Mouse (Mus musculus) heart, postnatal 36 days (tissue): ENCODE measurements around the gene Soga3. TPM values are rescaled to one million over a fixed set of nuclear protein-coding genes. Genes with fewer than 3 reads are reported as not detected.

Experiments used
- DNase-seq, 2 experiments: peaks; one replicate each; pipeline ENCODE4 v3.0.0; 2021 to 2022
- intact Hi-C: fragments of 180-260 bp; cut with DNase I; formaldehyde crosslinking; loops from one replicate; pipeline ENCODE4 v1.15.1; 2025
- total RNA-seq, 2 experiments: library from RNA; stranded (reverse); gene quantifications; 2 replicates each; pipeline ENCODE4 v1.2.3; 2021

Gene Soga3
- not detected for total RNA-seq

DNA sequence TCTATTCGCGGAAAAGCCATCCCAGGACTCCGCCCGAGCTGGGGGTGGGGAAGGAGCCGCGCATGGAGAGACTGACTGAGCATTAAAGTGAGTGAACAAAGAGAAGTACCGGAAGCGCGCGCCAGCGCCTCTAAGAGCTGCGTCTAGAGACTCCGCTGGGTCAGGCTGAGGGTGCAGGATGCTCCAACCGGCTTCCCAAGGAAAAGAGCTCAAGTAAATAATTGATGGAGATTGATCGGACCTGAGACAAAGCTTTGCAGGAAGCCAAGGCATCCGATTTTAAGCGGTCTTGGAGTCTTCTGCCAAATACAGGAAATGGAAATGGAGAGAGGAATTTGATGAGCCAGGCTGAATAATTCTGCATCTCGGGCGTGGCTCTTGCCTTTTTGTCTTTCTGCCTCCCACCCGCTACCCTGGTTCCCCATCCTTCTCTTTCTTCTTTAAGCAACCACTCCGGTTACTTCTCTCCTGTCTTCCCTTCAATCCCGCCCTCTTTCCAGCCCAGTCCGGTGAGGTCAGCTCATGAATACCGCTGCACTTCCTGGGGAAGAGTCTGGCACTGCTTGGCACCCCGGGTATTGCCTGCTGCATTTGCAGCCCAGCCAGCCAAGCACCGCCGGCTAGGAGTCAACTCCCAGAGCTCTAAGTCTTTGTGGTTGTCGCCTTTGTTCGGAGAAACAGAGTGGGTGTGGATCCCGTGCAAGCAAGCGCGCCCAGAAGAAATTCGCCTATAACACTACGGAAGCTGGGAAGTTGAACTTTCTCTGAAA lies at the start of gene Soga3:
Gene Soga3 (plus strand): TSS at position 274 of the 770 bp plus-strand sequence.
- intact Hi-C loops: no loop called here
- no peak for DNase-seq

DNA sequence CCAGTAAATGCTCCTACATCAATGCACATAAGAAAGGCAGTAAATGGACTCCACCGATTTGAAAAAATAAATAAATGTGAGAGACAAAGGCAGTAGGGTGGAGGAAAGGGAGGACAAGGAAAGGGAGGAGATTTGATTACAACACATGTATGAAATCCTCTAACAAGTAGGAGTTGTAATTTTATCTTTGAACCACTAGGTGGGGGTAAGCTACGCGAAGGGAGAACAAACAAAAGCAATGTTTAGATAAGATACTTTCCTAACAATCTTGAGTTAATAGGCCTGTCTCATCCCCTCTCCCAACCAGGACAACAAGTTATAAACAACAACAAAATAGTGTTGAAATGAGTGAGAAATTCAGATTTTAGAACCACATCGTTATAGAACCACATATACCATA lies 36.7 kb upstream of the Soga3 start:
- intact Hi-C loops: loop anchor here (10.0 kb wide), 1 partner anchor 208 kb away; the partner anchor contains the start of gene Echdc1
- no peak for DNase-seq

DNA sequence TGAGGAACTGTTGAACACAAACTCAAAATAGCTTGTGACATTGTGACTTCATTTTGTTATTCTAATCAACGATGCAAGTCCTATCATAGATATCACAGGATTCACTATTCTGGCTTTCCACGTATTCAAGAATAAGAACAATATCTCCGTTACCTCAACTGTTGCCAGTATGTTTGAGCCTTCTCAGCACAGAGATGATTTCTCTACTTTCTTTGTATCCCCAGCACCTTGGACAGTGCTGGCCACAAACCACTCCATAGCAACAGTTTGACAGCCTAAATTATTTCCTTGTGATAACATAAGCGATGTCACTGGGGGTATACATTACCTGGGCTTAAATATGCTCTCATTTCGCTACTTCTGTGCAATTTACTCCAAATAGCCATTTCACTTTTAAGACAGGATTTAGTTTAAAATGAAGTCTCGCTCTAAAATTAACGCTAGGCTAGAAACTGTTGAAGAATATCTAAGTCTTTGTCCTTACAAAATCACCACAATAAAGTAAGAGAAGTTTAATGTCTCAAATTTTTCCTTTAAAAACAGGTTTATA lies 1.0 kb upstream of the Soga3 start:
- intact Hi-C loops: no loop called here
- DNase-seq: no peak

DNA sequence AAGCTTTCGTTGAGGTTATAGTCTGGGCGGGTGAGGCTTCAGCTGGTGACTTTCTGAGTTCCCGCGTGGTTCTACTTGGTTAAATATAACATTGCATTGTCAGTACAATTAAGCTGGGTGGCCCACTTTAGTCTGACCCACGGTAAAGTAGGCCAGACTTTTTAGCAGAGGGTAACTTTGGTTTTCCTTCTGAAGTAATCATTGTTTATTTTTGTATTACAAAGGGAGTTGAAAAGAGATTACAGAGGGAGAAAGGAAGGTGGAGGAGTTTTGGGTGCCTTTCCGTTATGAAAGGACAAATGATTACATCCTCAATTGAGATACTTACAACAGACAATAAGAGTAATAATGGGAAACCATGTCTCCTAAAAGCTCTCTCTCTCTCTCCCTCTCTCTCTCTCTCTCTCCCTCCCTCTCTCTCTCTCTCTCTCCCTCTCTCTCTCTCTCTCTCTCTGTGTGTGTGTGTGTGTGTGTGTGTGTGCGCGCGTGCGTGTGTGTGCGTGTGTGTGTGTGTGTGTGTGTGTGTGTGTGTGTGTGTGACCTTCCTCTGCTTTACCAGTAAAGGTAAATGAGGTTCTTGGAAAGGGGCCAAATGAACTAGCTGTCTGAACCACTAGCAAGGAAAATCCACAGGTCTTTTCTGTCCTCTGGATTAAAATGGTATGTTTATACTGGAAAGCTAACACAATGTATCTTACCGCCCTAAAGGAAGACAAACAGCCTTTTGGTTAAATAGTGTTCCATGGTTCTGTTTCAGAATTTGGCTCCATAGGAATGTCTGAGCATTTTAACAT lies 1.2 kb downstream of the Soga3 start:
- no peak for DNase-seq
- intact Hi-C loops: no loop called here

DNA sequence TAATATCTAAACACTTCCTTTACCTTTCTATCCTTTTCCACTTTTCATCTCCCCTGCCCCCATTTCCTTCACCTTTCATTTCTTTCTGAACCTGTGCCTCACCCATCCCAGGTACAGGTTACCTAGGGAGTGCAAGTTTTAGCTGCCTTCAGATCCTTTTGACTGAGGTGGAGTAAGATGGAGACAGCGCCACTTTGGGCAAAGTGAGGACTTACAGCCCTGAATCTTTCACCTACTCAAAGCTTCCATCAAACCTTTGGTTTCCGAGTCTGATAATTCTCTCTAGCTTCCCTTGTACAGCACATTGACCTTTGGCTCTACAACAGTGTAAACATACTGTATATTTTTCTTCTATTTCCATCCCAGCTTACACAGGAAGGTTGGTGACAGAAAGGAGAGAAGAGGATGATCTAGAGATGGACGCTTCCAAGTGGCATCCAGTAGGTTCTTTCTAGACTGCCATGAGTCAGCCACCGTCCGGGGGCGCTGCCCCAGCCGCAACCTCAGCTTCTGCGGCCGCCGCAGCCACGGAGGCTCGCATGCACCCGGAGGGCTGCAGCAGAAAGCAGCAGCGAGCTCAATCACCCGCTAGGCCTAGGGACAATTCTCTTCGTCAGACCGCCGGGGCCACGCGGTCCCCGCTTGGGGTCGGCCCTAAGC lies 2.7 kb downstream of the Soga3 start:
- intact Hi-C loops: no loop called here
- DNase-seq: no peak

DNA sequence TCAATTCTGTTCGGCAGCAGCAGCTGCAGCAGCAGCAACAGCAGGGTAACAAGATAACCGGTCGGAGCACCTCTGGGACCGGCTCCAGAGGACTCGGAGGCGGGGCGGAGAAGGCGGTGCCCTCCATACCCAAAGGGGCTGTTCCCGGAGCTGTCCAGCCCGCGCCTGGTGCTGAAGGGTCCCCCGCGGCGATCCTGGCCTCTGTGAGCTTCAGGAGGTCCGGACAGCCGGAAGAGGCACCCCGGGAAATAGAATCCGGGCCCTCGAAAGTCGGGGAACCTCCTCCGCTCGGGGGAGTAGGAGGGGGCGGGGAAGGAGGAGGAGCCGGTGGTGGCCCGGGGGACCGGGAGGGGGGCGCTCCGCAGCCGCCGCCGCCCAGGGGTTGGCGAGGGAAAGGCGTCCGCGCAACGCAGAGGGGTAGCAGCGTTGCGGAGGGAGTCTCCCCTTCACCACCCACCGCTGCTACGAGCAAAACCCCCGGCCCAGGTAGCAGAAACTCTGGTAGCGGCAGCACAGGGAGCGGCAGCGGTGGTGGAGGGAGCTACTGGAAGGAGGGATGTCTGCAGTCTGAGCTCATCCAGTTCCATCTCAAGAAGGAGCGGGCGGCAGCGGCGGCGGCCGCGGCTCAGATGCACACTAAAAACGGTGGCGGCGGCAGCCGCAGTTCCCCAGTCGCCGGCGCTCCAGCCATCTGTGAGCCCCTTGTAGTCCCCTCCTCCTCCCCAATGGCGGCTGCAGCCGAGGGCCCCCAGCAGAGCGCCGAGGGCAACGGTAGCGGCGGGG lies 3.4 kb downstream of the Soga3 start:
- DNase-seq: peak; percentile 51
- intact Hi-C loops: no loop called here

DNA sequence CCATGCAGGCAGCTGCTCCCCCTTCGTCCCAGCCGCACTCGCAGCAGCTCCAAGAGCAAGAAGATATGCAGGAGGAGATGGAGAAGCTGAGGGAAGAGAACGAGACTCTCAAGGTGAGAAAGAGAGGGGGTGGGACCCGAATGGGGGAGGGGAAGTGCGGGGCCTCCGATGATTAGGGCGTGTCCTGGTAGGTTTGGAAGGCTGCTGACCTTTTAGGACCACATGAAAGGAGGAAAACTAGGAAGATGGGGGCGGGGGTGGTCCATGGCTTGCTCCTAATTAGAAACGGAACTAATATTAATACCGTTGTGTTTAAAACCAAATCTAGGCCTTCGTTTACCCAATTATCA lies 4.0 kb downstream of the Soga3 start:
- no peak for DNase-seq
- intact Hi-C loops: no loop called here

DNA sequence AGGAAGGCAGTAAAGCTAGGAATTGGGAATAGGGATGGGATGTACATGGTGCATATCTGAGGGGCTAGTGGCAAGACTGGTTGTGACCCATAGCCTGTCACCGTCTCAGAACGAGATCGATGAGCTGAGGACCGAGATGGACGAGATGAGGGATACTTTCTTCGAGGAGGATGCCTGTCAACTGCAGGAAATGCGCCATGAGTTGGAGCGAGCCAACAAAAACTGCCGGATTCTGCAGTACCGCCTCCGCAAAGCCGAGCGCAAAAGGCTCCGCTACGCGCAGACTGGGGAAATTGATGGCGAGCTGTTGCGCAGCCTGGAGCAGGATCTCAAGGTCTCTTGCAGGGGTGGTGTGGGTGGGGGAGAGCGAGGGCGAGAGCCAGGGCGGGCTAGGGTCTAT lies 4.4 kb downstream of the Soga3 start:
- intact Hi-C loops: no loop called here
- no peak for DNase-seq

DNA sequence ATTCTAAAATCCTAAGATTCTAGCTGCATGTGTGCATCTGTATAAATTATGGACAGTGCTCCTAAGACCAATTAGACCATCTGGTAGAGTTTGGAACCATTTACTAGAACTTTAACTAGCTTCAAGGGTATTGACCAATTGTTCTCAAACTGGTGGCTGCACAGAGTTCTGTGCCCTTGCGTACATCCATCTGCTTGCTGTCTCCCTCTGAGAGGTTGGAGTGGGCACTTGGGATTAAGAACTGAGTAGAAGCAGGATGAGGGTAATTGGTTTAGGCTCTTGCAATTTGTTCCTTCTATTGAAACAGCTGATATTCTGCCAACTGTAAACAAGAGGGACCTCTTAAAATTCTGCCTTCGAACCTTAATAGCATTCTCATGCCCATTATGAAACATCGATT lies 11.7 kb downstream of the Soga3 start:
- intact Hi-C loops: no loop called here
- no peak for DNase-seq

DNA sequence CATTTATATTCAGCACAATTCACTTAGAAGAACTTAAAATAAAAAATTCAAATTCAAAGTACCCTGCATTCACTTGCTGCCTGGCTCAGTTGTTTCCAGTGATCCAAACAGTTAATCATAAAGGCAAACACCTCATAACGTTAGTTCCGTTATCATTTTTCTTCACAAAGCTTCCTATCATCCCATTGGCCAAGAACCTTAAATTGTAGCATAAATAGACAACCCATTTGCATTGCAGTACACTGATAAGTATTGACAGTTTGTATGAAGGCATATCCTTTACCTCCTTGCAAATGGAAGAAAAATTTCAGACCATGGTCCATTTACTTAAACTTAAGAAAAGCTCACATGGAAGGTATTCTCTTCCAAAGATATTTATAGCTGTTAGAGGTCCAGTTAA lies 18.0 kb downstream of the Soga3 start:
- intact Hi-C loops: no loop called here
- DNase-seq: no peak

DNA sequence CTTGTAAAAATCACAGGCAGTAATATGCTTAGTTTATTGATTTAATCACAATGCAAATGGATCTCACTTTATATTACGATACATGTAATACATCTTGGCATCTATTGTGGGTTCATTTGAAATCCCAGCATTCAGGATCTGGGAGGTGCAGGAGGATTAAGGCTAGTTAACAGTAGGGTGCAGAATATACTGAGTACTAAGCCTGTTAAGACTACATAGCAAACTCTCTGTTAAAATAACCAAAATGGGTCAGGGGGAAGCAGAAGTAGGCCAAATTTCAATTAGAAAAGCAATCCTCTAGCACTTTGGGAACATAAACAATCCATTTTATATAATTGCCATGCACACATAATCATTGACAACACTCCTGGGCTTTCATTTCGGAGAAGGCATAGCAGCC lies 30.1 kb downstream of the Soga3 start:
- no peak for DNase-seq
- intact Hi-C loops: no loop called here

DNA sequence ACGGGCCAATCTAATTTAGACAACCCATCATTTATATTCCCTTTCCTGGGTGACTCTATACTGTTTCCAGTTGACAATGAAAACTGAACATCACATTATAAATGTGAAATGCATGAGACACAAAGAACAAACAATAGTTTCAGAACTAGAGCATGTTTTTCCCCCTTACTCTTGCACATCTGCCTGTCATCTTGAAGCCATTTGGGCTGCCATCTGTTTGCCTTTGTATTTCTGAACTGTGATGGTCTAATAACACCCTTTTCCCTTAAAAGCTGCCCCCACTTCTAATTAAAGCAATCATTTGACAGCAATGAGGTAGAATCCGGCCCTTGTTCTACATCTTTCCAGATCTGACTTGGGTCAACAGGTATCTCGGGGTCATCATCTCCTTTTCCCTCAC lies 32.0 kb downstream of the Soga3 start:
- no peak for DNase-seq
- intact Hi-C loops: no loop called here

DNA sequence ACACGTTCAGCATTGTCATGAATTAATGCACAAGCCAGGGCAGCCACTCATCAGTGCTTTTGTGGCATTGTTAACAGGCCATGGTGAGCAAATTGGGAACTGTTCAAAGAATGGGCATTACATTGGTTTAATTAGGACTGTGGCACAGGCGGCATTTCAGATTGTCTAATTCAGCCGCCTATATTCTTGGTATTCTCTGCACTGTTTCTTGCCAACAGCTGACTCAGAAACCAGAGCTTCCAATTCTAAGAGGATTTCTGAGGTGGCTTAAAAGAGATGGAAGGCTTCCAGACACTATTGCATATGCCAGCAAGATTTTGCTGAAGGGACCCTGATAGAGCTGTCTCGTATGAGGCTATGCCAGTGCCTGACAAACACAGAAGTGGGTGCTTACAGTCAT lies 33.2 kb downstream of the Soga3 start:
- intact Hi-C loops: no loop called here
- no peak for DNase-seq

DNA sequence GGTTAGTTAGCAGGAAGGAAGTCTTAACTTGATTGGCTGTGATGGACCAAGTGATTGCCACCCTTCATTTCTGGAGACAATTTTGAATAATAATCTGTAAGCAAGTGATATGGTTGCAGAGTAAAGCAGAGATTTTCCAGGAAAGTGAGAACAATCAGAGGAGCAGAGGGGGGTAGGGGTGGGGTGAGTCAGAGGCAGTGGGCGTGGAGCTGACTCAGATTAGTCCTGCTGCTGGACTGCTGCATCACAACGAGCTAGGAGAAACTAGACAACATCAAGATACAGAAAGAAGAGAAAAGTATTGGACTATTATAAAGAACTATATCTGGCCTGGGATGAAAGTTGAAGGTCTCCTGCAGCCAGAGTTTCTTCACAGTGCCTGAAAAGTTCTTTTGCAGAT lies 34.4 kb downstream of the Soga3 start:
- DNase-seq: no peak
- intact Hi-C loops: no loop called here

DNA sequence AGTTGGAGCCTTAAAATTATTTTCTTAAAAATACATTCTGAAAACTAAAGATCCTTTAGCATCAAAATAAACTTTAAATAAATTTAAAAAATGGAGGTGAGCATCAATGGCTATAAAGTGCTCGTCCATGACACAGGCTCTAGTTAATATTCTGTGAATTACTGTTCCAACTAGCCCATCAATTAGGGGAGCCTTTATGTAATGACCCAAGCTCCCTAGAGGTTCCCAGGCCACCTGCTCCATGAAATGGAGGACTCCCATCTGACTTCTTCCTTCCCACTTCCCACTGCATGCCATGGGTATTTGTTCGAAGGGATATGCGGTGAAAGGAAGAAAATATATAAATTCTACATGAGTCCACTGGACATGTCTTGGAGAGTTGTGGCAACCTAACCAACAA lies 36.6 kb downstream of the Soga3 start:
- no peak for DNase-seq
- intact Hi-C loops: no loop called here

DNA sequence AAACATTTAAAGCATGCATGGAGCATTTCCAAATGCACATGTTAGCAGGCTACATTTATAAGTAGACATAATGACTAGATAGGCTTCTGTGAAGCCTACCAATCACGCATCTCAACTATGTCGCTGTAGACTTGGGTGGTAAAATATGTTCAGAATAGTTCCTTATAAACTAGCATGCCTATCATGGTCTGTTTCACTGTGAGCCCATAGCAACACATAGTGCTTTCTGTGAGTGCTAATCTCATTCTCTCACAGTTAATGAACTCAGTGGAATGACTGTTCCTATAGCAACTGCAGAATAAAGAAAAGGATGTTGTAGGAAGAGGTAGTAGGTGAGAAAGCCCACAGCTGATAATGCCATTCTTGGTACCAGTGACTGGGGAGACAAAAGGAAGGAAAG lies 37.4 kb downstream of the Soga3 start:
- no peak for DNase-seq

DNA sequence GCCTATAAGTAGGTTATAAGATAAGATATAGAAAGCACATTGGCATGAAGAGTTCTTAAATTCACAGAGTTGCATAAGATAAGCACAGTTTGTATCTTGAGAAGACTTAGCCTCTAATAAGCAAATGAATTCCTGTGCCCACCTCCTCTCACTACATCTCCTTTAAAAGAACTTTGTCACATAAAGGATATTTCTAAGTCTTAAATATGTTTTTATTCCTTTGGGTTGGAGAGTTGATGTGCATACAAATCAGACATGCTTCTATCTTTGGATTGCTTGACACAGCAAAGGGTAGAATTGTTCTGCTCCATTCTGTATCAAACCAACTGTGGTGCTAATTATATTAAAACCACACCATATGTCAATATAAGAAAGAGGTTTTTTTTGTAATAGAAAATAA lies 50.1 kb downstream of the Soga3 start:
- intact Hi-C loops: no loop called here
- no peak for DNase-seq

More for the DNA sequence above, 37.4 kb downstream of the Soga3 start:
- intact Hi-C loops: no loop called here

DNA sequence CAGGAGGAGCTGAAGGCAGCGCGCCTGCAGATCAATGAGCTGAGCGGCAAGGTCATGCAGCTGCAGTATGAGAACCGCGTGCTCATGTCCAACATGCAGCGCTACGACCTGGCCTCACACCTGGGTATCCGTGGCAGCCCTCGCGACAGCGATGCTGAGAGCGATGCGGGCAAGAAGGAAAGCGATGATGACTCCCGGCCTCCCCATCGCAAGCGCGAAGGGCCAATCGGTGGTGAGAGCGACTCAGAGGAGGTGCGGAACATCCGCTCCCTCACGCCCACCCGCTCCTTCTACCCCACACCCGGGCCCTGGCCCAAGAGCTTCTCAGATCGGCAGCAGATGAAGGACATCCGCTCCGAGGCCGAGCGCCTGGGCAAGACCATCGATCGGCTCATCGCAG lies 53.2 kb downstream of the Soga3 start:
- intact Hi-C loops: no loop called here
- DNase-seq: no peak

DNA sequence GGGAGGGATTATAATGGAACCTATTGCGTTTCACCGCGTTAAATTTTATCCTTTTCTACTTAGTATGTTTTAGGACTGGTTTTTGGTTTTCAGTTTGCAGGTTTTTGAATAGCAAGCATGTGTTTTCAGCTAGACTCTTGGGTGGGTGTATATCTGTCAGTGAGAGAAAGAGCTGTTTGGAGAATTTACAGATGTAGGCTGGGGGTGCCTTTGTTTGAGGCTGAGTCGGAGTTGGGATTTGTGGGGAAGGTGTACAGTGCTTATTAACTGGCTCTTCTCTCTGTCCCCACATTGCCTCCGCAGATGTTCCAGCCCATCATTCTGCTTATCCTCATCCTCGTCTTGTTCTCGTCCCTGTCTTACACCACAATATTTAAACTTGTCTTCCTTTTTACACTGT lies 55.0 kb downstream of the Soga3 start, which contains the start of gene Gm49353:
Gene Gm49353 (plus strand): TSS at position 313 of the 400 bp plus-strand sequence.
- intact Hi-C loops: no loop called here
- no peak for DNase-seq

DNA sequence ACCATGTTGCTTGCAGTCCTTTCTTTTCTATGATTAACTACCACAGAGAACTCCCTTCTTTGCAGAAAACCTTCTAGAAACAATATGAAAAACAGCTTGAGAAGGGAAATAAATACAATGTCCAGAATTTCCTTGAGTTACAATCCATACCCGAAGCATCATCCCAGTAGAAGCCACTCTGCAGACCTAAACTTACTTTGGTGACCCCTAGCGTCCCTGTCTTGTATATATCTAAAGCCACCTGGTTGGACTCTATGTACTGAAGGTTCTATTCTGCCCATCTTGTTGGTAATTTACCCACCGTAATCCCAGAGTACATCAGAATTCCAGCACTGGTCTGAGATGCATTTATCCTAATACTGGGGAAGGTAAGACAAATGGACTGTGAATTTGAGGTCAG lies 56.2 kb downstream of the Soga3 start:
- intact Hi-C loops: no loop called here

DNA sequence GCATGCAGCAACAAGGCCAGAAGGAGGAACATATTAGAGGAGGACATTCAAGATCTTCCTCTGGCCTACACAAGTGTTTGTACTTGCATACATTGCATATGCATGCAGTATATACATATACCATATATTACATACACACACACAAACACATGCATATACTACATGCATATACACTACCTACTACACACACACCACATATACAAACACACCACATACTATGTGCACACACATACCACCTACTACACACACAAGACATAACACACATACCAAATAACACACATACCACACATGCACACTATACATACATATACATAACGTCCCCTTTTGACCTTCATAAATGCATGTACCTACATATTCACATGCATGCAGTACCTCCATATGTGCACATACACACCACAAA lies 57.0 kb downstream of the Soga3 start:
- DNase-seq: no peak
- intact Hi-C loops: no loop called here

More for the DNA sequence above, 56.2 kb downstream of the Soga3 start:
- no peak for DNase-seq
